Mouse (Mus musculus) spleen, adult 2 months (tissue): ENCODE data around the gene Lhpp.

Experiments used
- CTCF ChIP-seq: fragments of 200-500 bp; IDR thresholded peaks from 2 replicates; pipeline ENCODE4 v1.5.1; 2011; ENCODE audit warnings: mild to moderate bottlenecking, inconsistent platforms; ENCODE audit not compliant: insufficient read depth, insufficient read length, insufficient replicate concordance; ENCODE audit errors: extremely low read depth
- POLR2A ChIP-seq: fragments of 200-500 bp; IDR thresholded peaks from 2 replicates; pipeline ENCODE4 v1.6.1; 2011; ENCODE audit warnings: low read depth, low read length, inconsistent platforms

GRCm38 (mm10) chr7:132627448-132627847 is 17.0 kb downstream of the Lhpp start:
- TF ChIP-seq CTCF (no peak), POLR2A (no peak)
